Mouse (Mus musculus): ENCODE measurements at regions not wholly inside any gene's neighbourhood (a gene's known extent, or its start where the extent isn't known, plus 50 kb on each side); places are given as distances from the start of the nearest gene placed in this dataset.

GRCm38 (mm10) chr5:47556717-47557116, 426.2 kb upstream of the Slit2 start:
- no peak for TF ChIP-seq POLR2A (IDR thresholded peaks at IDR 0.05; ENCODE audit: extremely low read depth, insufficient read depth, low read length)
- TF ChIP-seq CTCF (IDR thresholded peaks at IDR 0.05; ENCODE audit: extremely low read depth, insufficient read depth, low read length): no peak
- Histone ChIP-seq H3K4me3 (ENCODE audit: insufficient read depth, low read length) (no peak overlapping the region), H3K4me1 (ENCODE audit: control insufficient read depth, insufficient read depth, low read length) (no peaks in the 10 kb centered on the region), H3K27ac (ENCODE audit: insufficient read depth, low read length) (no peak overlapping the region)

- Histone ChIP-seq H3K4me3 (ENCODE audit: insufficient read depth, low read length) (no peak overlapping the region), H3K4me1 (ENCODE audit: control insufficient read depth, insufficient read depth, low read length) (no peaks in the 10 kb centered on the region), H3K27ac (ENCODE audit: insufficient read depth, low read length) (no peak overlapping the region)
- TF ChIP-seq CTCF (IDR thresholded peaks at IDR 0.05; ENCODE audit: extremely low read depth, insufficient read depth, low read length): no peak
- TF ChIP-seq POLR2A (IDR thresholded peaks at IDR 0.05; ENCODE audit: extremely low read depth, insufficient read depth, low read length): no peak
These were observed 425.7 kb upstream of the Slit2 start for GRCm38 (mm10) chr5:47557152-47557800.

Measured in cortical plate, adult 2 months (tissue).